Mouse (Mus musculus) inflammation-experienced regulatory T-cells, adult 6 months (primary cell): Measurements from ENCODE around the gene Vmn2r72. TPM values are rescaled to one million over a fixed set of nuclear protein-coding genes. Genes with fewer than 3 reads are reported as not detected.

Source experiments
- ATAC-seq: one replicate; pipeline ENCODE4 v1.8.0; 2017
- polyA plus RNA-seq, 3 experiments: library from polyadenylated mRNA; unstranded; fragments of 100-300 nt; shearing (Covaris generic); gene quantifications; one replicate each; pipeline ENCODE4 v1.2.1; 2017

The Vmn2r72 gene
- not detected for polyA plus RNA-seq

DNA sequence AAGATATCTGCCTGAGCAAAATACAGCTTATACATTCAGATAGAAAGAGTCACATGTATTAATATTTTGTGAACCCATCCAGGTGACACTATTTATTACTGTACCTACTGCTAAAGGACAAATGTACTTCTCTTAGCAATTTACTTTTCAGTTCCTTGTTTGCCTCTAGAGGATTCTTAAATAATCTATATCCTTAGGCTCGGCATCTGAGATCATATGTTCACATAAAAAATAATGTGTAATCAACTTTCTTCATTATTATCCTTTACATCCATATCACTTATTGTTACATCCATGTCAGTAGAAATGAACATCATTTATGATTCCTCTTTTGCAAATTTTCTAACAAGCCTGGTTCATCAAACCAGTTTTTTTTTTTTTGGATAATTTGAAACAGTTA is at the start of gene Vmn2r72:
Gene Vmn2r72 (minus strand): TSS at position 101 of the 400 bp plus-strand sequence.
- ATAC-seq: no peak

Other genes starting within 250 kb of the Vmn2r72 start
- gene Vmn2r71, start 192.0 kb downstream of the Vmn2r72 start, polyA plus RNA-seq: not detected
- not detected for gene Vmn2r70, start 185.9 kb downstream of the Vmn2r72 start, polyA plus RNA-seq
- not detected for gene Vmn2r73, start 121.2 kb upstream of the Vmn2r72 start, polyA plus RNA-seq
- under 1 TPM in 1 of 3 experiments, not detected in 2; 0.04 TPM for gene Vmn2r74, start 206.5 kb upstream of the Vmn2r72 start, polyA plus RNA-seq